Mouse (Mus musculus) embryonic facial prominence, embryonic 10.5 days (tissue): ENCODE results near the gene Slc30a3. TPM values are rescaled to one million over a fixed set of nuclear protein-coding genes. Genes with fewer than 3 reads are reported as not detected.

Source experiments
- DNase-seq: peaks from one replicate; pipeline ENCODE4 v3.0.0-alpha.2; 2017; ENCODE audit warnings: low spot score
- H3K27ac ChIP-seq: fragments of 300-500 bp; sonication (generic); replicated peaks from 2 replicates; pipeline ENCODE4 v1.5.1; 2016; ENCODE audit warnings: mild to moderate bottlenecking
- H3K27me3 ChIP-seq: fragments of 300-500 bp; sonication (generic); replicated peaks from 2 replicates; pipeline ENCODE4 v1.6.1; 2016; ENCODE audit warnings: low read depth, mild to moderate bottlenecking; ENCODE audit not compliant: poor library complexity, severe bottlenecking
- H3K36me3 ChIP-seq: fragments of 300-500 bp; sonication (generic); replicated peaks from 2 replicates; pipeline ENCODE4 v1.6.1; 2016; ENCODE audit warnings: mild to moderate bottlenecking, moderate library complexity
- H3K4me1 ChIP-seq: fragments of 300-500 bp; sonication (generic); 2 replicates; pipeline ENCODE4 v1.6.1; 2016
- H3K4me3 ChIP-seq: fragments of 300-500 bp; sonication (generic); 2 replicates; pipeline ENCODE4 v1.5.1; 2016; ENCODE audit warnings: mild to moderate bottlenecking, moderate library complexity
- H3K9me3 ChIP-seq: fragments of 300-500 bp; sonication (generic); 2 replicates; pipeline ENCODE4 v1.6.1; 2016; ENCODE audit warnings: mild to moderate bottlenecking
- WGBS: fragments of 180-500 bp; shearing (Covaris S2); methylation state at CpG from one replicate; pipeline ENCODE4 v1.1.7; 2016; 5-methylcytosine and 5-hydroxymethylcytosine counted together
- polyA plus RNA-seq: library from polyadenylated mRNA; unstranded; fragments of >200 nt; fragmentation: Nextera tagmentation; extraction: Ambion mirVana; gene quantifications from 2 replicates; pipeline ENCODE4 v1.2.1, GENCODE M21; 2016

Gene Slc30a3
- 0.59 and 0.85 TPM in 2 replicates for polyA plus RNA-seq

- H3K27ac ChIP-seq, result no peak within 1 kb of the TSS
- no peaks in the 10 kb centered on the region for H3K27me3 ChIP-seq
- 95% methylated on average over 18 of the region's 18 CpGs for WGBS
- no peaks in the 10 kb centered on the region for H3K36me3 ChIP-seq
- no peaks in the 10 kb centered on the region for H3K9me3 ChIP-seq
- H3K4me1 ChIP-seq, result no peaks in the 10 kb centered on the region
- DNase-seq, result no peak
- H3K4me3 ChIP-seq, result no peak within 1 kb of the TSS
Measured at GRCm38 (mm10) chr5:31108000-31108490, at the start of gene Slc30a3. Slc30a3 (minus strand) TSS chr5:31108237.

GRCm38 (mm10) chr5:31154152-31154553, 46.1 kb upstream of the Slc30a3 start, which contains the start of gene Mpv17:
Mpv17 (minus strand) TSS chr5:31154251.
- H3K4me3 ChIP-seq, result peak within 1 kb of the TSS; percentile 67
- no peaks in the 10 kb centered on the region for H3K9me3 ChIP-seq
- peak within 1 kb of the TSS; percentile 84 for H3K27ac ChIP-seq
- peaks cover 10% of the 10 kb centered on the region for H3K4me1 ChIP-seq
- peaks cover 63% of the 10 kb centered on the region for H3K36me3 ChIP-seq
- DNase-seq, result peak; percentile 89
- H3K27me3 ChIP-seq, result no peaks in the 10 kb centered on the region
- WGBS, result under 1% methylated on average over 19 of the region's 19 CpGs

GRCm38 (mm10) chr5:31153516-31154151, 45.6 kb upstream of the Slc30a3 start:
- peak overlapping the region; percentile 84 for H3K27ac ChIP-seq
- H3K4me3 ChIP-seq, result peak overlapping the region; percentile 67
- 42% methylated on average over 6 of the region's 6 CpGs for whole genome bisulfite sequencing
- no peaks in the 10 kb centered on the region for H3K9me3 ChIP-seq
- peaks cover 60% of the 10 kb centered on the region for H3K36me3 ChIP-seq
- peaks cover 10% of the 10 kb centered on the region for H3K4me1 ChIP-seq
- DNase-seq, result no peak
- H3K27me3 ChIP-seq, result no peaks in the 10 kb centered on the region

GRCm38 (mm10) chr5:31151746-31152145, 43.7 kb upstream of the Slc30a3 start:
- H3K36me3 ChIP-seq, result peaks cover 55% of the 10 kb centered on the region
- DNase-seq, result no peak
- 90% methylated on average over 3 of the region's 3 CpGs for WGBS

GRCm38 (mm10) chr5:31149781-31150180, 41.7 kb upstream of the Slc30a3 start:
- no peak for DNase-seq

More at GRCm38 (mm10) chr5:31151746-31152145, 43.7 kb upstream of the Slc30a3 start:
- Histone ChIP-seq H3K27me3 (no peaks in the 10 kb centered on the region), H3K27ac (no peak overlapping the region), H3K4me1 (peaks cover 10% of the 10 kb centered on the region), H3K9me3 (no peaks in the 10 kb centered on the region), H3K4me3 (no peak overlapping the region)

GRCm38 (mm10) chr5:31138968-31139425, 31.0 kb upstream of the Slc30a3 start:
- DNase-seq, result peak; percentile 51
- Histone ChIP-seq H3K4me3 (peak overlapping the region; percentile 47), H3K36me3 (peaks cover 17% of the 10 kb centered on the region), H3K4me1 (peaks cover 26% of the 10 kb centered on the region), H3K9me3 (no peaks in the 10 kb centered on the region), H3K27me3 (peaks cover 66% of the 10 kb centered on the region), H3K27ac (no peak overlapping the region)
- 14% methylated on average over 9 of the region's 9 CpGs for WGBS

More at GRCm38 (mm10) chr5:31149781-31150180, 41.7 kb upstream of the Slc30a3 start:
- 90% methylated on average over 4 of the region's 4 CpGs for WGBS
- Histone ChIP-seq H3K27me3 (no peaks in the 10 kb centered on the region), H3K27ac (no peak overlapping the region), H3K36me3 (peaks cover 55% of the 10 kb centered on the region), H3K4me1 (peaks cover 10% of the 10 kb centered on the region), H3K9me3 (no peaks in the 10 kb centered on the region), H3K4me3 (no peak overlapping the region)

- H3K27me3 ChIP-seq, result peaks cover 72% of the 10 kb centered on the region
- H3K36me3 ChIP-seq, result peaks cover 12% of the 10 kb centered on the region
Measured at GRCm38 (mm10) chr5:31138241-31138967, 30.4 kb upstream of the Slc30a3 start, which contains the start of gene Ucn. Ucn (minus strand) TSS chr5:31138829.

GRCm38 (mm10) chr5:31137658-31138057, 29.6 kb upstream of the Slc30a3 start:
- H3K27me3 ChIP-seq, result peaks cover 74% of the 10 kb centered on the region
- no peak overlapping the region for H3K27ac ChIP-seq
- no peaks in the 10 kb centered on the region for H3K9me3 ChIP-seq
- H3K4me1 ChIP-seq, result peaks cover 26% of the 10 kb centered on the region
- 1% methylated on average over 13 of the region's 13 CpGs for WGBS
- peak overlapping the region; percentile 47 for H3K4me3 ChIP-seq
- peak; percentile 27 for DNase-seq
- H3K36me3 ChIP-seq, result peaks cover 9% of the 10 kb centered on the region

More at GRCm38 (mm10) chr5:31138241-31138967, 30.4 kb upstream of the Slc30a3 start, which contains the start of gene Ucn:
- no peak within 1 kb of the TSS for H3K27ac ChIP-seq
- DNase-seq, result peak; percentile 44
- H3K4me3 ChIP-seq, result peak within 1 kb of the TSS; percentile 47
- no peaks in the 10 kb centered on the region for H3K9me3 ChIP-seq
- WGBS, result 1% methylated on average over 52 of the region's 52 CpGs
- H3K4me1 ChIP-seq, result peaks cover 26% of the 10 kb centered on the region

GRCm38 (mm10) chr5:31136730-31137424, 28.8 kb upstream of the Slc30a3 start:
- Histone ChIP-seq H3K9me3 (no peaks in the 10 kb centered on the region), H3K4me1 (peaks cover 26% of the 10 kb centered on the region), H3K27ac (no peak overlapping the region), H3K36me3 (peaks cover 8% of the 10 kb centered on the region), H3K27me3 (peaks cover 74% of the 10 kb centered on the region), H3K4me3 (peak overlapping the region; percentile 47)
- WGBS, result under 1% methylated on average over 33 of the region's 33 CpGs
- DNase-seq, result no peak

GRCm38 (mm10) chr5:31126050-31126449, 18.0 kb upstream of the Slc30a3 start:
- H3K27me3 ChIP-seq, result peaks cover 4% of the 10 kb centered on the region; the same call in 1 of the 2 replicates
- H3K27ac ChIP-seq, result no peak overlapping the region
- DNase-seq, result no peak
- no peaks in the 10 kb centered on the region for H3K9me3 ChIP-seq
- 44% methylated on average over 5 of the region's 5 CpGs for WGBS
- H3K4me3 ChIP-seq, result no peak overlapping the region
- no peaks in the 10 kb centered on the region for H3K36me3 ChIP-seq
- H3K4me1 ChIP-seq, result peaks cover 4% of the 10 kb centered on the region; the same call in 1 of the 2 replicates

- 40% methylated on average over 2 of the region's 2 CpGs for WGBS
- Histone ChIP-seq H3K27me3 (no peaks in the 10 kb centered on the region), H3K27ac (no peak overlapping the region), H3K36me3 (no peaks in the 10 kb centered on the region), H3K9me3 (no peaks in the 10 kb centered on the region), H3K4me3 (no peak overlapping the region), H3K4me1 (peaks cover 4% of the 10 kb centered on the region; the same call in 1 of the 2 replicates)
- peak; percentile 19 for DNase-seq
Measured at GRCm38 (mm10) chr5:31123481-31123880, 15.4 kb upstream of the Slc30a3 start.

- H3K9me3 ChIP-seq, result no peaks in the 10 kb centered on the region
- 85% methylated on average over 8 of the region's 8 CpGs for WGBS
- peaks cover 10% of the 10 kb centered on the region for H3K4me1 ChIP-seq
- no peak overlapping the region for H3K4me3 ChIP-seq
- H3K36me3 ChIP-seq, result no peaks in the 10 kb centered on the region
- H3K27me3 ChIP-seq, result peaks cover 10% of the 10 kb centered on the region
- no peak overlapping the region for H3K27ac ChIP-seq
- DNase-seq, result no peak
Measured at GRCm38 (mm10) chr5:31121111-31121510, 13.1 kb upstream of the Slc30a3 start.
